Mouse (Mus musculus): ENCODE results near the gene Nkpd1. TPM values are rescaled to one million over a fixed set of nuclear protein-coding genes. Genes with fewer than 3 reads are reported as not detected.

Nkpd1 gene
- polyA plus RNA-seq, 1 experiment, result 2.2 TPM

DNA sequence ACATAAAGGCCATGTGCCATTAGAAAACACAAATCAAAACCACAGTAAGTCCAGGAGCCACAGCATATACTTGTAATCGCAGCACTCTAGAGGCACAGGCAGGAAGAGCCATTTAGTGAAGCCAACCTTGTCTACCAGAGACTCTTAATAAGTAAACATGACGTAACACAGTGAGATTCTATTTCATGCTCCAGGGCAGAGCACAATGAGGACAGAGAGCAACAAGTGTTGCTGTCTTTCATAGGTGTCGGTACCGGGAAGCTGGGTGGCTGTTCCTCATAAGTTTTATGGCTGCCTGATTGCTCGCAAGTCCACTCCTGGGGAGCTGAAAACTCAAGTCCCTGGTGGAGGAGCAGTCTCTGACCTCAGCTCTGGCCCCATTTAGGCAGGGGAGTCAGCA is 34.0 kb downstream of the Nkpd1 start:
- no peak for DNase-seq (ENCODE audit: low read depth in 1 of 2, low spot score in 2 of 2)
- no peak for TF ChIP-seq CTCF (IDR thresholded peaks at IDR 0.05; ENCODE audit: extremely low read depth, insufficient read depth, insufficient read length, insufficient replicate concordance)
- no peak for TF ChIP-seq POLR2A (IDR thresholded peaks at IDR 0.05; ENCODE audit: low read depth, low read length)
- H3K27ac ChIP-seq (ENCODE audit: insufficient read depth, low read length), result no peak overlapping the region
- H3K27me3 ChIP-seq (ENCODE audit: control insufficient read depth, insufficient read depth, low read length), result no peaks in the 10 kb centered on the region
- peaks cover 2% of the 10 kb centered on the region; the same call in 1 of the 2 replicates for H3K36me3 ChIP-seq (ENCODE audit: control insufficient read depth, insufficient read depth, low read length)
- 92% methylated on average over 5 of the region's 5 CpGs for WGBS
- H3K4me3 ChIP-seq (ENCODE audit: extremely low read depth, insufficient read depth, insufficient read length), result no peak overlapping the region
- H3K4me1 ChIP-seq (ENCODE audit: control insufficient read depth, insufficient read depth, insufficient read length), result no peaks in the 10 kb centered on the region; the same call in 1 of the 2 replicates

DNA sequence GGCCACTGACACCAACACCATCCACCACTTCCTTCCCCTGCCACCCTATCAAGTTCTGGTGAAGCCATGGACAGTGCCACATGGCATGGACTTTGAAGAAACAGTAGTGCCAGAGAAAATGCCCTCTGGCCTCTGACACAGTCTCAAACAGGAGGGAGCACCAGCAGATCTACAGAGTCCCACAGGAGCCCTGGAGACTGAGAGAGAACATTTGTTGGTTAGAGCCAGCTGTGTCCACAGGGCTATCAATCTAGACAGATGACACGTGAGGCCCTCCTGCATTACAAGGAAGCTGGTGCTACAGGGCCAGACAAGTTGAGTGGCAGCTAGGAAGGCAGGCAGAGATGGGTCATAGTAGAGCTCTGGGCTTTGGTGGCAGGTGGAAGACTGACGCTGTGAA is 34.8 kb downstream of the Nkpd1 start:
- Histone ChIP-seq H3K27ac (ENCODE audit: insufficient read depth, low read length) (no peak overlapping the region), H3K36me3 (ENCODE audit: control insufficient read depth, insufficient read depth, low read length) (peaks cover 2% of the 10 kb centered on the region; the same call in 1 of the 2 replicates), H3K27me3 (ENCODE audit: control insufficient read depth, insufficient read depth, low read length) (no peaks in the 10 kb centered on the region), H3K4me1 (ENCODE audit: control insufficient read depth, insufficient read depth, insufficient read length) (no peaks in the 10 kb centered on the region), H3K4me3 (ENCODE audit: extremely low read depth, insufficient read depth, insufficient read length) (no peak overlapping the region)
- no peak for DNase-seq (ENCODE audit: low read depth in 1 of 2, low spot score in 2 of 2)
- no peak for TF ChIP-seq POLR2A (IDR thresholded peaks at IDR 0.05; ENCODE audit: low read depth, low read length)
- no peak for TF ChIP-seq CTCF (IDR thresholded peaks at IDR 0.05; ENCODE audit: extremely low read depth, insufficient read depth, insufficient read length, insufficient replicate concordance)
- 42% methylated on average over 2 of the region's 2 CpGs for WGBS

DNA sequence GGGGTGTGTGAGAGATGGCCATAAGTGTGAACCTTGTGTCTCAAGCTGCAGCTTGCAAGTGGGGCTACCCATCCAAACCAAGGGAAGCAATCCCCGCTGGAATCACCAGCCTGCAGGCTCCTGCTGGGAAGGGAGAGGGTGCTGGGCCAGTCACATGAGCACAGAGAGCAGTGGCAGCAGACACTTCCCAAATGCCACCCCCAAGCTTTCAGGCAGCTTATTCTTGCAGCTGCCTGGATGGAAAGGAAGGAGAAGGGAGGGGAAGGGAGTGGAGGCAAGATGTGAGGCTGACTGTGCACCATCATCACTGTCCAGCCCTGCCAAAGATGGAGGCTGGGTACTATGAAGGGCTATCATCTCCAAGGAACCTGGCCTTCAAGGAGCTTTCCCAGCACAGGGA is 36.5 kb downstream of the Nkpd1 start:
- H3K27ac ChIP-seq (ENCODE audit: insufficient read depth, low read length), result no peak overlapping the region
- H3K36me3 ChIP-seq (ENCODE audit: control insufficient read depth, insufficient read depth, low read length), result peaks cover 2% of the 10 kb centered on the region; the same call in 1 of the 2 replicates
- no peak for TF ChIP-seq POLR2A (IDR thresholded peaks at IDR 0.05; ENCODE audit: low read depth, low read length)
- TF ChIP-seq CTCF (IDR thresholded peaks at IDR 0.05; ENCODE audit: extremely low read depth, insufficient read depth, insufficient read length, insufficient replicate concordance), result no peak
- 88% methylated on average over 1 of the region's 1 CpGs for WGBS
- no peak for DNase-seq (ENCODE audit: low read depth in 1 of 2, low spot score in 2 of 2)
- no peak overlapping the region for H3K4me3 ChIP-seq (ENCODE audit: extremely low read depth, insufficient read depth, insufficient read length)
- no peaks in the 10 kb centered on the region; the same call in 1 of the 2 replicates for H3K4me1 ChIP-seq (ENCODE audit: control insufficient read depth, insufficient read depth, insufficient read length)
- H3K27me3 ChIP-seq (ENCODE audit: control insufficient read depth, insufficient read depth, low read length), result no peaks in the 10 kb centered on the region

DNA sequence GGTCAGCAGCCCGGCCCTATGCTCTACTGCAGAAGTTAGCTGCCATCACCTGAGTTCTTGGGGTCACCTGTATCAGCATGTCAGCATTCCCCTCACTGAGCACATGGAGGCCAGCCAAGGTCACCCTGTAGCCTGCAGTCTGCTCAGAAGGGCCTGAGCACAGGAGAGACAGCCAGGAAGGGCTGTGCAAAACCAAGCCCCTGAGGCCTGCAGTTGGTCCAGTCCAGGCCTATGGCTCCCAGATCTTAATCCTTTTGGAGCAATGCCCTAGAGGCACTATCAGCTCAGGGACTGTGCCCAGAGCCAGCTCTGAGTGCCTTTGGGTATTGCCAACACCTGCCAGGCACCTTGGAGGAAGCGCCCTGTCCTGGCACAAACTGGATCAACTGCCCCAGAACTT is 39.4 kb downstream of the Nkpd1 start:
- no peak for TF ChIP-seq CTCF (IDR thresholded peaks at IDR 0.05; ENCODE audit: extremely low read depth, insufficient read depth, insufficient read length, insufficient replicate concordance)
- no peak for TF ChIP-seq POLR2A (IDR thresholded peaks at IDR 0.05; ENCODE audit: low read depth, low read length)
- Histone ChIP-seq H3K36me3 (ENCODE audit: control insufficient read depth, insufficient read depth, low read length) (peaks cover 2% of the 10 kb centered on the region; the same call in 1 of the 2 replicates), H3K27me3 (ENCODE audit: control insufficient read depth, insufficient read depth, low read length) (no peaks in the 10 kb centered on the region), H3K4me3 (ENCODE audit: extremely low read depth, insufficient read depth, insufficient read length) (no peak overlapping the region), H3K4me1 (ENCODE audit: control insufficient read depth, insufficient read depth, insufficient read length) (peaks cover 8% of the 10 kb centered on the region; the same call in 1 of the 2 replicates), H3K27ac (ENCODE audit: insufficient read depth, low read length) (no peak overlapping the region)
- 87% methylated on average over 2 of the region's 2 CpGs for WGBS
- no peak for DNase-seq (ENCODE audit: low read depth in 1 of 2, low spot score in 2 of 2)

DNA sequence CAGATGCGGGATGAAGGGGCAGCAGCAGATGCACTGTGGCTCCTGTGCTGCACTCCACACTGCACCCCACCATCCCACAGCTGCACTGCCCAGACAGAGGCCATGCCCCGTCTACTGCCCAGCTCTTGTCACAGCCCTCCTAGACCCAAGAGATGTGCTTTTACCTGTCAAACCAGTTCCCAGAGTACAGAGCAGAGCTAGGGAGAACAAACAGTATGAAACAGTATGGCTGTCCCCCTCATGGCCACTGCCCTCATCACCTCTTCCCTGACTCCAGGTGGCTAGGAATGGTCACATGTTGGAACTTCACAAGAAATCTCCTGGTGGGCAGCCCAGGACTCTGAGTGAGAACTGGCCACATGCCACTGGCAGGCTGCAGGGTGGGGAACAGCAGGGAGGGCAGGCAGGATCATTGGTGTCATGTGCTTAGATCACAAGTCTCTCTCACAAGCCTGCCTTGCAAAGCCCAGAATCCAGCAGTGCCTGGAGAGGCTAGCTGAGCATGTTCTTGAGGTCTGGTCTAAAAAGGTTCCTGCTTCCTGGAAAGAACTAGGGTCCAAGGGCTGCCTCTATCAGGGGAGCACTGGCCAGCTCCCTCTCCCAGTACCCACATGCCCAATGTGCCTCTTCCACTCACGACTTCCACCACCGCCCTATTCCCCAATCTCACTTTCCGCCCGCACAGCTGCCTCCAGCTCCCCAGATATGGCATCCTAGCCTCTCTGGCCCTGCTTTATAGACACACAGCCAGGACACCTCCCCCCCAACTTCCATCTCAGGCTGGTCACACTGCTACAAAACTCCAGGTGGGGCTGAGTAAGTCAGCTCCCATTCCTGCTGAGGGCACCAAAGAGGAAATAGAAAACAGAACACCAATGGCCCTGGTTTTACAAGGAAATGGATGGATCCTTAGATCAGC is 40.6 kb downstream of the Nkpd1 start:
- Histone ChIP-seq H3K36me3 (ENCODE audit: control insufficient read depth, insufficient read depth, low read length) (peaks cover 2% of the 10 kb centered on the region; the same call in 1 of the 2 replicates), H3K27me3 (ENCODE audit: control insufficient read depth, insufficient read depth, low read length) (no peaks in the 10 kb centered on the region), H3K27ac (ENCODE audit: insufficient read depth, low read length) (no peak overlapping the region), H3K4me1 (ENCODE audit: control insufficient read depth, insufficient read depth, insufficient read length) (peaks cover 14% of the 10 kb centered on the region; the same call in 1 of the 2 replicates), H3K4me3 (ENCODE audit: extremely low read depth, insufficient read depth, insufficient read length) (no peak overlapping the region)
- TF ChIP-seq POLR2A (IDR thresholded peaks at IDR 0.05; ENCODE audit: low read depth, low read length), result no peak
- no peak for TF ChIP-seq CTCF (IDR thresholded peaks at IDR 0.05; ENCODE audit: extremely low read depth, insufficient read depth, insufficient read length, insufficient replicate concordance)
- no peak for DNase-seq (ENCODE audit: low read depth in 1 of 2, low spot score in 2 of 2)
- WGBS, result 96% methylated on average over 6 of the region's 6 CpGs

DNA sequence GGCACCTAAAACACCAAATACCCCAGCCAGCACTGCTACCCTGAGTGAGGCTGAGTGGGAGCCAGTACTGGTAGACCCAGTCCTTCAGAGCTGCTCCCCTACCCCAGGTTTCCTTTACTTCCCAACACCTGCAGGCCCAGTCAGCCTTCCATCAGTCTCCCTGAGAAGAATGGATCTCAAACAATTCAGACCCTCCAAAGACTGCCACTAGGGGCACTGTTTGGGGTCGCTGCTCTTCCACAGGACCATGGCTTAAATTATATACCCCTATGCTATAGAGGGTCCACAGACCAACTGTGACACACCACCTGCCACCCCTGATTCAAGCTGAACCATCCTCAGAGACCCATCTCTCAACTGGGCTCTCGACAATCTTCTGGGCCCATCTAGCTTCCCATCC is 41.3 kb downstream of the Nkpd1 start:
- H3K36me3 ChIP-seq (ENCODE audit: control insufficient read depth, insufficient read depth, low read length), result no peaks in the 10 kb centered on the region; the same call in 1 of the 2 replicates
- peak; percentile 41; the same call in 1 of the 2 replicates for TF ChIP-seq CTCF (IDR thresholded peaks at IDR 0.05; ENCODE audit: extremely low read depth, insufficient read depth, insufficient read length, insufficient replicate concordance)
- no peak for TF ChIP-seq POLR2A (IDR thresholded peaks at IDR 0.05; ENCODE audit: low read depth, low read length)
- DNase-seq (ENCODE audit: low read depth in 1 of 2, low spot score in 2 of 2), result no peak
- no peaks in the 10 kb centered on the region for H3K27me3 ChIP-seq (ENCODE audit: control insufficient read depth, insufficient read depth, low read length)
- 70% methylated on average over 2 of the region's 2 CpGs for WGBS
- no peak overlapping the region for H3K27ac ChIP-seq (ENCODE audit: insufficient read depth, low read length)
- H3K4me3 ChIP-seq (ENCODE audit: extremely low read depth, insufficient read depth, insufficient read length), result no peak overlapping the region
- H3K4me1 ChIP-seq (ENCODE audit: control insufficient read depth, insufficient read depth, insufficient read length), result peaks cover 14% of the 10 kb centered on the region; the same call in 1 of the 2 replicates
